Mouse (Mus musculus): ENCODE results near the gene Colq. TPM values are rescaled to one million over a fixed set of nuclear protein-coding genes. Genes with fewer than 3 reads are reported as not detected.

Gene Colq
- polyA plus RNA-seq, 1 experiment from 2014 or later, result 8.5 TPM

GRCm38 (mm10) chr14:31564452-31565179, 26.5 kb downstream of the Colq start:
- Histone ChIP-seq H3K4me2 (ENCODE audit: low read length) (peak overlapping the region; percentile 9; the same call in 1 of the 2 replicates), H3K9ac (ENCODE audit: low read length) (no peak overlapping the region; the same call in 1 of the 2 replicates), H3K4me1 (ENCODE audit: control insufficient read depth in 2 of 2, insufficient read depth in 2 of 2, low read length in 2 of 2) (peaks cover 34 to 52% of the 10 kb centered on the region in 2 experiments), H3K36me3 (ENCODE audit: control insufficient read depth, insufficient read depth, low read length) (no peaks in the 10 kb centered on the region), H3K4me3 (ENCODE audit: control insufficient read depth in 1 of 2, insufficient read depth in 1 of 2, low read depth in 1 of 2, low read length in 2 of 2) (no peak overlapping the region), H3K9me3 (ENCODE audit: control insufficient read depth, low read length) (no peaks in the 10 kb centered on the region), H3K27me3 (ENCODE audit: control insufficient read depth, insufficient read depth, low read length) (no peaks in the 10 kb centered on the region), H3K27ac (replicated peaks in 1 of 2; ENCODE audit: control insufficient read depth in 1 of 2, insufficient read depth in 1 of 2, low read depth in 2 of 2, low read length in 2 of 2) (peak overlapping the region; percentile 76 to 79)
- ATAC-seq (ENCODE audit: insufficient number of reproducible peaks, insufficient read depth, low FRiP score, low read depth), result no peak
- WGBS, result 12% methylated on average over 6 of the region's 6 CpGs

- no peaks in the 10 kb centered on the region for H3K9me3 ChIP-seq (ENCODE audit: control insufficient read depth, low read length)
- no peaks in the 10 kb centered on the region for H3K27me3 ChIP-seq (ENCODE audit: control insufficient read depth, insufficient read depth, low read length)
- no peak overlapping the region for H3K9ac ChIP-seq (ENCODE audit: low read length)
- 0 out of 2 replicates have a peak overlapping the region, but pooled peaks have one; percentile 2 for H3K4me2 ChIP-seq (ENCODE audit: low read length)
- 2% methylated on average over 5 of the region's 5 CpGs for whole genome bisulfite sequencing
- H3K27ac ChIP-seq (replicated peaks in 1 of 2; ENCODE audit: control insufficient read depth in 1 of 2, insufficient read depth in 1 of 2, low read depth in 2 of 2, low read length in 2 of 2), result peak overlapping the region; percentile 70 to 77
- ATAC-seq (ENCODE audit: insufficient number of reproducible peaks, insufficient read depth, low FRiP score, low read depth), result peak; percentile 87
- no peaks in the 10 kb centered on the region for H3K36me3 ChIP-seq (ENCODE audit: control insufficient read depth, insufficient read depth, low read length)
- peaks cover 37 to 56% of the 10 kb centered on the region in 2 experiments for H3K4me1 ChIP-seq (ENCODE audit: control insufficient read depth in 2 of 2, insufficient read depth in 2 of 2, low read length in 2 of 2)
- H3K4me3 ChIP-seq (ENCODE audit: control insufficient read depth in 1 of 2, insufficient read depth in 1 of 2, low read depth in 1 of 2, low read length in 2 of 2), result no peak overlapping the region
Observed at GRCm38 (mm10) chr14:31560886-31561285, 30.3 kb downstream of the Colq start.

GRCm38 (mm10) chr14:31559216-31559615, 31.9 kb downstream of the Colq start:
- no peak for ATAC-seq (ENCODE audit: insufficient number of reproducible peaks, insufficient read depth, low FRiP score, low read depth)
- 61% methylated on average over 5 of the region's 5 CpGs for WGBS

GRCm38 (mm10) chr14:31557784-31558183, 33.4 kb downstream of the Colq start:
- ATAC-seq (ENCODE audit: insufficient number of reproducible peaks, insufficient read depth, low FRiP score, low read depth), result no peak
- H3K4me3 ChIP-seq (ENCODE audit: control insufficient read depth in 1 of 2, insufficient read depth in 1 of 2, low read depth in 1 of 2, low read length in 2 of 2), result no peak overlapping the region
- H3K27ac ChIP-seq (replicated peaks in 1 of 2; ENCODE audit: control insufficient read depth in 1 of 2, insufficient read depth in 1 of 2, low read depth in 2 of 2, low read length in 2 of 2), result no peak overlapping the region
- H3K9me3 ChIP-seq (ENCODE audit: control insufficient read depth, low read length), result no peaks in the 10 kb centered on the region
- no peak overlapping the region for H3K9ac ChIP-seq (ENCODE audit: low read length)
- no peaks in the 10 kb centered on the region for H3K36me3 ChIP-seq (ENCODE audit: control insufficient read depth, insufficient read depth, low read length)
- H3K4me2 ChIP-seq (ENCODE audit: low read length), result no peak overlapping the region
- H3K4me1 ChIP-seq (ENCODE audit: control insufficient read depth in 2 of 2, insufficient read depth in 2 of 2, low read length in 2 of 2), result peaks cover 27 to 40% of the 10 kb centered on the region in 2 experiments
- WGBS, result 72% methylated on average over 9 of the region's 9 CpGs
- no peaks in the 10 kb centered on the region for H3K27me3 ChIP-seq (ENCODE audit: control insufficient read depth, insufficient read depth, low read length)

More at GRCm38 (mm10) chr14:31559216-31559615, 31.9 kb downstream of the Colq start:
- no peak overlapping the region for H3K4me3 ChIP-seq (ENCODE audit: control insufficient read depth in 1 of 2, insufficient read depth in 1 of 2, low read depth in 1 of 2, low read length in 2 of 2)
- no peak overlapping the region for H3K9ac ChIP-seq (ENCODE audit: low read length)
- H3K27me3 ChIP-seq (ENCODE audit: control insufficient read depth, insufficient read depth, low read length), result no peaks in the 10 kb centered on the region
- no peak overlapping the region for H3K27ac ChIP-seq (replicated peaks in 1 of 2; ENCODE audit: control insufficient read depth in 1 of 2, insufficient read depth in 1 of 2, low read depth in 2 of 2, low read length in 2 of 2)
- no peaks in the 10 kb centered on the region for H3K36me3 ChIP-seq (ENCODE audit: control insufficient read depth, insufficient read depth, low read length)
- peaks cover 29 to 44% of the 10 kb centered on the region in 2 experiments for H3K4me1 ChIP-seq (ENCODE audit: control insufficient read depth in 2 of 2, insufficient read depth in 2 of 2, low read length in 2 of 2)
- no peak overlapping the region for H3K4me2 ChIP-seq (ENCODE audit: low read length)
- H3K9me3 ChIP-seq (ENCODE audit: control insufficient read depth, low read length), result no peaks in the 10 kb centered on the region

- Histone ChIP-seq H3K4me2 (ENCODE audit: low read length) (no peak overlapping the region), H3K36me3 (ENCODE audit: control insufficient read depth, insufficient read depth, low read length) (no peaks in the 10 kb centered on the region), H3K9me3 (ENCODE audit: control insufficient read depth, low read length) (no peaks in the 10 kb centered on the region), H3K27ac (replicated peaks in 1 of 2; ENCODE audit: control insufficient read depth in 1 of 2, insufficient read depth in 1 of 2, low read depth in 2 of 2, low read length in 2 of 2) (no peak overlapping the region), H3K4me1 (ENCODE audit: control insufficient read depth in 2 of 2, insufficient read depth in 2 of 2, low read length in 2 of 2) (peaks cover 27 to 41% of the 10 kb centered on the region in 2 experiments), H3K27me3 (ENCODE audit: control insufficient read depth, insufficient read depth, low read length) (no peaks in the 10 kb centered on the region), H3K9ac (ENCODE audit: low read length) (no peak overlapping the region), H3K4me3 (ENCODE audit: control insufficient read depth in 1 of 2, insufficient read depth in 1 of 2, low read depth in 1 of 2, low read length in 2 of 2) (no peak overlapping the region)
- 82% methylated on average over 8 of the region's 8 CpGs for WGBS
- no peak for ATAC-seq (ENCODE audit: insufficient number of reproducible peaks, insufficient read depth, low FRiP score, low read depth)
Observed at GRCm38 (mm10) chr14:31557273-31557672, 33.9 kb downstream of the Colq start.

GRCm38 (mm10) chr14:31556526-31557260, 34.5 kb downstream of the Colq start:
- 93% methylated on average over 9 of the region's 9 CpGs for WGBS

GRCm38 (mm10) chr14:31555963-31556434, 35.1 kb downstream of the Colq start:
- H3K4me1 ChIP-seq (ENCODE audit: control insufficient read depth in 2 of 2, insufficient read depth in 2 of 2, low read length in 2 of 2), result peaks cover 24 to 37% of the 10 kb centered on the region in 2 experiments
- H3K4me2 ChIP-seq (ENCODE audit: low read length), result no peak overlapping the region
- H3K27ac ChIP-seq (replicated peaks in 1 of 2; ENCODE audit: control insufficient read depth in 1 of 2, insufficient read depth in 1 of 2, low read depth in 2 of 2, low read length in 2 of 2), result no peak overlapping the region
- no peaks in the 10 kb centered on the region for H3K36me3 ChIP-seq (ENCODE audit: control insufficient read depth, insufficient read depth, low read length)
- no peak overlapping the region for H3K9ac ChIP-seq (ENCODE audit: low read length)
- H3K4me3 ChIP-seq (ENCODE audit: control insufficient read depth in 1 of 2, insufficient read depth in 1 of 2, low read depth in 1 of 2, low read length in 2 of 2), result no peak overlapping the region
- H3K27me3 ChIP-seq (ENCODE audit: control insufficient read depth, insufficient read depth, low read length), result no peaks in the 10 kb centered on the region
- 41% methylated on average over 14 of the region's 14 CpGs for WGBS
- H3K9me3 ChIP-seq (ENCODE audit: control insufficient read depth, low read length), result no peaks in the 10 kb centered on the region
- ATAC-seq (ENCODE audit: insufficient number of reproducible peaks, insufficient read depth, low FRiP score, low read depth), result no peak

More at GRCm38 (mm10) chr14:31556526-31557260, 34.5 kb downstream of the Colq start:
- no peaks in the 10 kb centered on the region for H3K27me3 ChIP-seq (ENCODE audit: control insufficient read depth, insufficient read depth, low read length)
- no peaks in the 10 kb centered on the region for H3K36me3 ChIP-seq (ENCODE audit: control insufficient read depth, insufficient read depth, low read length)
- peaks cover 25 to 43% of the 10 kb centered on the region in 2 experiments for H3K4me1 ChIP-seq (ENCODE audit: control insufficient read depth in 2 of 2, insufficient read depth in 2 of 2, low read length in 2 of 2)
- no peak overlapping the region for H3K27ac ChIP-seq (replicated peaks in 1 of 2; ENCODE audit: control insufficient read depth in 1 of 2, insufficient read depth in 1 of 2, low read depth in 2 of 2, low read length in 2 of 2)
- no peak overlapping the region for H3K4me2 ChIP-seq (ENCODE audit: low read length)
- ATAC-seq (ENCODE audit: insufficient number of reproducible peaks, insufficient read depth, low FRiP score, low read depth), result no peak
- H3K9me3 ChIP-seq (ENCODE audit: control insufficient read depth, low read length), result no peaks in the 10 kb centered on the region
- no peak overlapping the region for H3K9ac ChIP-seq (ENCODE audit: low read length)
- no peak overlapping the region for H3K4me3 ChIP-seq (ENCODE audit: control insufficient read depth in 1 of 2, insufficient read depth in 1 of 2, low read depth in 1 of 2, low read length in 2 of 2)

All from heart, embryonic 14.5 days (tissue).